Mouse (Mus musculus) megakaryocyte-erythroid progenitor cell, adult 5-6 weeks (primary cell): ENCODE results near the gene Alpk1. TPM values are rescaled to one million over a fixed set of nuclear protein-coding genes. Genes with fewer than 3 reads are reported as not detected.

ENCODE experiments used
- ATAC-seq: replicated peaks from 2 replicates; pipeline ENCODE4 v1.8.0; 2016; ENCODE audit warnings: mild to moderate bottlenecking, inconsistent platforms; ENCODE audit not compliant: severe bottlenecking, poor library complexity, low FRiP score, low TSS enrichment
- total RNA-seq, 2 experiments: library from RNA; stranded (forward) in 1 of 2; stranded (reverse) in 1 of 2; fragments of 200-1000, 215-1000 nt in 1 of 2; fragments of >200 nt in 1 of 2; fragmentation: Nextera tagmentation in 1 of 2; gene quantifications; 2 replicates each; pipeline ENCODE4 v1.2.3; 2014 to 2017

Alpk1 gene
- total RNA-seq (2014; fragmentation: Nextera tagmentation) (2.5 and 5.7 TPM in 2 replicates), total RNA-seq (2017) (3.7 and 6.8 TPM in 2 replicates)

GRCm38 (mm10) chr3:127780021-127780644, at the start of gene Alpk1:
Alpk1 (minus strand) TSS chr3:127780527.
- ATAC-seq: peak; percentile 99

- ATAC-seq: no peak
These were observed 46.8 kb upstream of the Alpk1 start for GRCm38 (mm10) chr3:127827123-127827522.

- ATAC-seq: no peak
These were observed 46.2 kb upstream of the Alpk1 start for GRCm38 (mm10) chr3:127826503-127826902.

- ATAC-seq: peak; percentile 50
These were observed 43.8 kb upstream of the Alpk1 start for GRCm38 (mm10) chr3:127823886-127824863.

GRCm38 (mm10) chr3:127821209-127821608, 40.9 kb upstream of the Alpk1 start:
- peak; percentile 68 for ATAC-seq

GRCm38 (mm10) chr3:127820400-127820799, 40.1 kb upstream of the Alpk1 start:
- ATAC-seq: no peak

- 0 out of 2 replicates have a peak, but pooled peaks have one; percentile 22 for ATAC-seq
These were observed 38.7 kb upstream of the Alpk1 start for GRCm38 (mm10) chr3:127818694-127819663.

GRCm38 (mm10) chr3:127817120-127817683, 36.9 kb upstream of the Alpk1 start:
- ATAC-seq: no peak

GRCm38 (mm10) chr3:127809103-127809502, 28.8 kb upstream of the Alpk1 start:
- no peak for ATAC-seq

GRCm38 (mm10) chr3:127807846-127808245, 27.5 kb upstream of the Alpk1 start:
- no peak for ATAC-seq

- no peak for ATAC-seq
These were observed 25.7 kb upstream of the Alpk1 start for GRCm38 (mm10) chr3:127805991-127806390.

GRCm38 (mm10) chr3:127805071-127805470, 24.7 kb upstream of the Alpk1 start:
- ATAC-seq: no peak

- peak; percentile 68 for ATAC-seq
These were observed 24.1 kb upstream of the Alpk1 start for GRCm38 (mm10) chr3:127804439-127804838.

- no peak for ATAC-seq
These were observed 22.5 kb upstream of the Alpk1 start for GRCm38 (mm10) chr3:127802814-127803213.

- ATAC-seq: no peak
These were observed 20.8 kb upstream of the Alpk1 start for GRCm38 (mm10) chr3:127801162-127801561.

GRCm38 (mm10) chr3:127796271-127796670, 15.9 kb upstream of the Alpk1 start:
- ATAC-seq: no peak

- no peak for ATAC-seq
These were observed 15.4 kb upstream of the Alpk1 start for GRCm38 (mm10) chr3:127795762-127796161.

GRCm38 (mm10) chr3:127793022-127793421, 12.7 kb upstream of the Alpk1 start:
- ATAC-seq: no peak
